Mouse (Mus musculus): Measurements from ENCODE around the gene Ispd. TPM values are rescaled to one million over a fixed set of nuclear protein-coding genes. Genes with fewer than 3 reads are reported as not detected.

Ispd gene
- polyA plus RNA-seq (2017; shearing (Covaris generic)): 3.4 TPM

DNA sequence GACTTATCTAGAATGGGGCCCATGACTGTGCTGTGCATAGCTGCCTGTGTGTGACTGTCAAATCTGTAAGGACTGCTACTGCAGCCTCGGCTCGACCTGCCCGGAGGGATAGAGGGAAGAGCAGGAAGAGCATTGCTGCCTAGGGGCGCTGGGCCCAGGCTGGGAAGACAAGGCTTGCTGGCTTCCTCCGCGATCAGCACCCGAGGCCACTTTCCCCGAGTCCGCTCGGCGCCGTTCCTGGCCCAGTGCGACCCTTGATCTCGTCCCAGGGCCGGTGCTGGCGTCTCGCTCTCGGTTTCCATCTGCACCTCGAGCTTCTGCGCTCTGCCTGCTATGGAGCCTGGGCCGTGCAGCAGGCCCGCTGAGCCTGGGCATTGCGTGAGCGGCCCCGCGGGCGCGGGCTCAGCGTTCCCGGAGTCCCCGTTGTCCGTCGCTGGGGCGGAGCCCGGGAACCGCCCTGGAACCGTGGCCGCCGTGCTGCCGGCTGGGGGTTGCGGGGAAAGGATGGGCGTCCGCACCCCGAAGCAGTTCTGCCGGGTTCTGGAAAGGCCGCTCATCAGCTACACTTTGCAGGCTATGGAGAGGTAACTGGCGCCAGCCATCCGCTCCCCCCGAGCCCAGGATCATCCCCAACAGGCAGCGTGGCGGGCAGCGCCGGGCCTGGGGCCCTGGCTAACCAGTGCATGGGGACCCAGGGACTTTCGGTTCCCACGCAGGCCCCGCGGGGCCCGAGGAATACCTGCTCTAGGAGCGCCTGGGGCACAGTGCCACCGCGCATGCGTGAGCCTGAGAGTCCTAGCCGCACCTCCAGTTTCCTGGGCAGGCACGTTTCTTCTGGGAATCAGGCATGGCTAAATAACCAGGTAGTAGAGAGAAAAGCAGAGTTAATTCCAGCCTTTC is at the start of gene Ispd, which contains the start of gene D630036H23Rik:
TSS of gene Ispd (plus strand) at position 10 of the 900 bp plus-strand sequence.
TSS of gene D630036H23Rik (minus strand) at position 741 of the 900 bp plus-strand sequence.

Other genes with a start within 250 kb of the Ispd start
- gene Ankmy2, start 224.3 kb upstream of the Ispd start, polyA plus RNA-seq (2017; shearing (Covaris generic)): 57.3 TPM
- 228 TPM for gene Bzw2, start 223.4 kb upstream of the Ispd start, polyA plus RNA-seq (2017; shearing (Covaris generic))
- gene Lrrc72, start 128.1 kb upstream of the Ispd start, polyA plus RNA-seq (2017; shearing (Covaris generic)): not detected
- gene Sostdc1, start 67.3 kb upstream of the Ispd start, polyA plus RNA-seq (2017; shearing (Covaris generic)): 20.8 TPM
- gene D630036H23Rik, start 731 bp downstream of the Ispd start, polyA plus RNA-seq (2017; shearing (Covaris generic)): not detected

All from CD4-positive, CD25-positive, alpha-beta regulatory T cell, adult 9 weeks (primary cell).